Mouse (Mus musculus) kidney, postnatal 4 days (tissue): ENCODE results near the gene Tmem217.
"Not testable (repeated sequence)": the region's sequence is repeated elsewhere in the genome, so short reads cannot be mapped to it uniquely, and the experiment has no call there.

Experiments
- DNase-seq, 2 experiments: peaks; one replicate each; pipeline ENCODE4 v3.0.0; 2021; ENCODE audit warnings: mixed read lengths in 2 of 2

Gene Tmem217

GRCm38 (mm10) chr17:29500802-29501469, 51.2 kb downstream of the Tmem217 start:
- DNase-seq, result no peak

- no peak for DNase-seq
Observed at GRCm38 (mm10) chr17:29500243-29500740, 51.9 kb downstream of the Tmem217 start.

GRCm38 (mm10) chr17:29499511-29499910, 52.7 kb downstream of the Tmem217 start:
- DNase-seq, result no peak

GRCm38 (mm10) chr17:29498952-29499351, 53.2 kb downstream of the Tmem217 start:
- not testable (repeated sequence) for DNase-seq

GRCm38 (mm10) chr17:29498028-29498427, 54.2 kb downstream of the Tmem217 start:
- DNase-seq, result peak in 1 of 2 experiments; percentile 10

GRCm38 (mm10) chr17:29497481-29497880, 54.7 kb downstream of the Tmem217 start:
- not testable (repeated sequence) for DNase-seq

- no peak for DNase-seq
Observed at GRCm38 (mm10) chr17:29497071-29497354, 55.2 kb downstream of the Tmem217 start.

- DNase-seq, result no peak
Observed at GRCm38 (mm10) chr17:29496211-29497070, 55.7 kb downstream of the Tmem217 start.

- DNase-seq, result no peak
Observed at GRCm38 (mm10) chr17:29494732-29495076, 57.5 kb downstream of the Tmem217 start.

GRCm38 (mm10) chr17:29494062-29494731, 58.0 kb downstream of the Tmem217 start:
- no peak for DNase-seq

- DNase-seq, result peak in 1 of 2 experiments; percentile 15
Observed at GRCm38 (mm10) chr17:29493461-29493980, 58.7 kb downstream of the Tmem217 start.

GRCm38 (mm10) chr17:29492269-29493191, 59.7 kb downstream of the Tmem217 start:
- DNase-seq, result peak; percentile 63 to 77

GRCm38 (mm10) chr17:29491591-29492268, 60.5 kb downstream of the Tmem217 start:
- DNase-seq, result peak; percentile 64 to 78

- DNase-seq, result peak; percentile 68 to 79
Observed at GRCm38 (mm10) chr17:29490713-29491581, 61.2 kb downstream of the Tmem217 start, which contains the start of gene Pim1. TSS of gene Pim1 (plus strand) at chr17:29490753.

- peak; percentile 99 to 100 for DNase-seq
Observed at GRCm38 (mm10) chr17:29489971-29490712, 62.0 kb downstream of the Tmem217 start.

- peak; percentile 63 to 75 for DNase-seq
Observed at GRCm38 (mm10) chr17:29488978-29489970, 62.9 kb downstream of the Tmem217 start.

GRCm38 (mm10) chr17:29488257-29488977, 63.8 kb downstream of the Tmem217 start:
- DNase-seq, result no peak
